Mouse (Mus musculus): ENCODE data around the gene Erg.

Gene Erg

GRCm38 (mm10) chr16:95585541-95586310 lies 667 bp downstream of the Erg start:
- no peak for DNase-seq (ENCODE audit: low spot score)

- DNase-seq (ENCODE audit: low spot score), result no peak
Observed at GRCm38 (mm10) chr16:95584751-95585528, 1.5 kb downstream of the Erg start.

DNA sequence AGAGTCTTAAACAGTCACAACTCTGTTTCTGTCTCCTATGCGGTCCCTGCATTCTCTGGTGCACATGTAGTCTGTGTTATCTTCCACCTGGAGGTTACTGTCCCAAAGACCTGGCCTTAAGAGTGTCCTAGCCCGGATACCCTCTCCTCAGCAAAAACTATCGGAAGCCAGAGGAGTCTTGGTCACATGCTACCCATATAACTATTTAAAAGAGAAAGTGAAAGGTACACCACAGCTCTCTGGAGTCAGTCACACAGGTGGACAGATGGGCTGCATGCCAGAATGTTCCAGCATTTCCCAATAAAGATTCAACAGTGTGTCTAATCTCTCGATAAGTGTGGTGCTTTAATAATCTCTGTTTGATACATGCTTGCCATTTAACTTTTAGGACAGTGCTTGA lies 7.1 kb downstream of the Erg start:
- DNase-seq (ENCODE audit: low spot score), result no peak

DNA sequence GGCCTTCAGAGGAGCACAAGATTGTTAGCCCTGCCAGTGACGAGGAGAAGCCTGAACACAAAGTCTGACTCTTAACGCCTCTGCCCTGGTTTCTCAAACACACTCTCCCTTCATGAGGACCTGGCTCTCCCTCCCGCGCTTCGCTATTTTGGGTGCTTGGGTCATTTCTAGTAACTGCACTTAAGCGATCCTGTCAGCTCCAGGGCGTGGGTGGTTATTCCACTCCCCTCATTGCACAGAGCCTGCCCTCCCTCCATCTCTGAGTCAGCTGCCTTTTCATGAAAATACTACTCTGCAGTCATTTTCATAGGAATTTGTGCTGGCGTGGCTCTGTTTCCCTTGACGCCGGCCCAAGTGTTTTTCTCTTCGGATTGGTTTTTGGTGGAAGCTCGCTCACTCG lies 13.2 kb downstream of the Erg start:
- no peak for DNase-seq (ENCODE audit: low spot score)

- DNase-seq (ENCODE audit: low spot score), result no peak
Observed at GRCm38 (mm10) chr16:95570616-95571015, 15.8 kb downstream of the Erg start.

- no peak for DNase-seq (ENCODE audit: low spot score)
Observed at GRCm38 (mm10) chr16:95556834-95557233, 29.6 kb downstream of the Erg start.

DNA sequence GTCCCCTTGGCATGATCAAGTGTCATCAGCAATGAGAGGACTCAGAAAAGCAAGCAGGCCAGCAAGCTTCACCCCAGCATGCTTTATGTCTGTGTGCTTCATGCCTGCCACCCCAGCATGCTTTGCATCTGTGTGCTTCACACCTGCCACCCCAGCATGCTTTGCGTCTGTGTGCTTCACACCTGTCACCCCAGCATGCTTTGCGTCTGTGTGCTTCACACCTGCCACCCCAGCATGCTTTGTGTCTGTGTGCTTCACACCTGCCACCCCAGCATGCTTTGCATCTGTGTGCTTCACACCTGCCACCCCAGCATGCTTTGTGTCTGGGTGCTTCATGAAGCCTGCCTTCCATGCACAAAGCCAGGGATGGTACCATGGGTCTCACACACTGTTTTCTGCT lies 33.3 kb downstream of the Erg start:
- no peak for DNase-seq (ENCODE audit: low spot score)

- no peak for DNase-seq (ENCODE audit: low spot score)
Observed at GRCm38 (mm10) chr16:95552495-95552894, 33.9 kb downstream of the Erg start.

DNA sequence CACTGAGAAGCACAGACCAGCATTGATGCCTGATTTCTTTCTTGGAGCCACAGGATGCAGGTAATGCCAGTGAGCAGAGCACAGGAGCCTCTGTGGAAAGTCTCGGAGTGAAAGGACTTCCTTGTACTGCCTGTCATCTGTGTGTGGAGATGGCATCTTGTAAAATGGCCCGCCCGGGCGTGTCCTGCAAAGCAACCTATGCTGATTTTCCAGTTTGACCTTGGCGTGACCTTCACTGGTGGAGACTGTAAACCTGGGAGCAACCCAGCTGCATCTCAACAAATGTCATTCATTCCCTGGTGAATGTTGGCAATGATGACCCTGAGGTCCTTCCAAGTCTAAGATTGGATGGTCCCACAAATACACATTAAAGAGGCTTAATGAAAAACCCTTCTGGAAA lies 35.9 kb downstream of the Erg start:
- no peak for DNase-seq (ENCODE audit: low spot score)

GRCm38 (mm10) chr16:95544753-95545152 lies 41.6 kb downstream of the Erg start:
- DNase-seq (ENCODE audit: low spot score), result no peak

DNA sequence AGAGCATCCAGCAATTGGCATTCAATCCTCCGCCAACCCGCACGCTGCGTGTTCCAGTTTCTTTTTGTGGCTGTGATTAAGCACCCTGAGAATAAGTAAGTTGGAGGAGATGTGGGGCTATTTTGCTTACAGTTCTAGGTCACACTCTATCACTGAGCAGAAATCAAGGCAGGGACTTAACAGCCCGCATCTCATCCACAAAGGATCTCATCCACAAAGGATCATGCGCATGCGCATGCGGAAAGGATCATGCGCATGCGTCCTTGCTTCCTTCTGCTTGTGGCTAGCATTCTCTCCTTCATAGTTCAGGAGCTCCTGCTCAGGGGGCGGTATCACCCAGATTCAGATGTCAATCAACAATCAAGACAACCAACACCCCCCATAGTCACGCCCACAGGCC lies 42.9 kb downstream of the Erg start:
- DNase-seq (ENCODE audit: low spot score), result no peak

GRCm38 (mm10) chr16:95535151-95535550 lies 51.2 kb downstream of the Erg start:
- no peak for DNase-seq (ENCODE audit: low spot score)

- no peak for DNase-seq (ENCODE audit: low spot score)
Observed at GRCm38 (mm10) chr16:95532387-95533077, 53.9 kb downstream of the Erg start.

DNA sequence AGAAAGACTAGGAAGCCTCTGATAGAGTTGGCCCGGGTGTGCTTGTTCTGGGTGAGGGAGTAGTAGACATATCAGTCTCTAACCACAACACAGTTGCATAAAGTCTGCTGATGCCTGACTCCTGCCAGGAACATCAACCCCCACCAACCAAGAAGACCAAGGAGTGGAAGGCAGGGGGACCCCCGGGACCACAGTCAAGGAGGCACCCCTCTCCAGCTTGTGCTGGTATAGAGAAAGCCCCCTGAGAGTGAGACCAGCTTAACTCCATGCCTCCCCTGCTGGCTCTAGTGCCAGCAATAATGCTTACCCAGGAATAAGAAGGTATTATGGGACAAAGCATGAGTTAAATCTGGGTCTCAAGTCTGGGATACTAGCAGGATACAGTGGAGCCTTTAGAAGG lies 58.8 kb downstream of the Erg start:
- DNase-seq (ENCODE audit: low spot score), result no peak

GRCm38 (mm10) chr16:95519520-95519919 lies 66.9 kb downstream of the Erg start:
- no peak for DNase-seq (ENCODE audit: low spot score)

DNA sequence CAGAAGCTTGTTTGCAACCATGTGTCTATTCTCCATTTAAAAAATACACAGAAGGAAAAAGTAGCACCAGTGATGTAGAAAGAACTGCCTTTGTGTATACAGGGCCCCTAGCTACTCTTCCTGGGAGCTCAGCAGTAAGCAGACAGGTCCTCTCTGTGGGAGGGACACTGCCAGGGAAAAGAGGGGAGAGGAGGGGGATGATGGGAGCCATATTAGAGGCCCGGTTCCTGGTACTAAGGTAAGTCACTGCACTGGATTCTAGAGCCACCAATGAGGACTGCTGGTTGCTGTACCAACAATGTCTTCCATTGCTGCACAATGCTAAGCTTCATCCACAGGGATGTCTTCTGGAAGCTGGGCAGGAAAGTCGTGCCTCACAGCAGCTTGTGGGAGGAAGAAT lies 80.3 kb downstream of the Erg start:
- no peak for DNase-seq (ENCODE audit: low spot score)

- no peak for DNase-seq (ENCODE audit: low spot score)
Observed at GRCm38 (mm10) chr16:95496582-95497300, 89.7 kb downstream of the Erg start.

DNA sequence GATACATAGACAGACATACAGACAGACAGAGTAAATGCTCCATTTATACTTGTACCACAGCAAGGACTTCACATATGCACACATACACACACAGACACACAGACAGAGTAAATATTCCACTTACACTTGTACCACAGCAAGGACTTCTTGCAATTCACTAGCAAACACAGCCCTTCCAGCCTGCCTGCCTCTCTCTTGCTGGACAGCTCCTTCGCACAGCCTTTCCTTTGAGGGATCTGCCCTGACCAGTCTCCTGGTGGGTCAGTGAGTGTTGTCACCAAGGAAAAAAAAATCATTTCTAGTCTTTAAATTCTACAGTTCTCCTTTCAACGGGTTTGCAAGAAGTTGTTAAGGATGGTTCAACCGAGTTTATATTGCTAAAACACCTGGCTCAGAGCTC lies 92.3 kb downstream of the Erg start:
- no peak for DNase-seq (ENCODE audit: low spot score)

DNA sequence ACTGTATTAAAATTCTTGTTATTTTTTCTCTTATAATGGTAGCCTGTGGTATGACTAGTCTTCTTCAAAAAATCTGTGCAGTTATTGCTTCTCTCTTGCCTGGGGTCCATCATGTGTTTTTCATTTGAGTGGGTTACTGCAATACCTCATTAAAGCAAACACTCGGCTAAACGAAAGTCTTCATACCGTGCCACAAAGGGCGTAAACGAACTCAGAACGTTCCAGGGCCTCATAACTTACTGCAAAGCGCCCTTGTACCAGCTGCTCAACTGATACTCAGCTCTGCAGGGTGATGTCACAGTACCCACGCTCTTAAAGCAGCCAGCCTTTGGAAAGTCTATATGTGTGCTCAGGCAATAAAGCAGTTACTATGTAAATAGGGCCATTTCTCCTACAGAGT lies 93.1 kb downstream of the Erg start:
- no peak for DNase-seq (ENCODE audit: low spot score)

DNA sequence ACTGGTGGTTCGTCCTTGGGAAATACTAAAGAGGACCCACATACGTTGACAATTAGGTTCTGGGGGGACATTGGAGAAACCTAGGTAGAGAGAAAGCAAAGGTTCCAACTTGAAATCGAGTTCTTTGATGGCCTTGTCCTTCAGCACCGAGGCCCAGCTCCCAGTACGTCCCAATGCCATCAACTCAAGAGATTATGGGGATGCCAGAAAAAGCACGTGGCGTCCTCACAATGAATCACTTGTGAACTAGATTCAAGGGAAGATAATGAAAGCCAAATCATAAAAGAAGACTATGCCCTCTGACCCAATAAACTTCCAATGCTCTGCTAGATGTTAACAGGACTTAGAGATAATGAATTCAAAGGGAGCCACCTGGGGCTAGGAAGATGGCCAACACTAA lies 94.2 kb downstream of the Erg start:
- no peak for DNase-seq (ENCODE audit: low spot score)

DNA sequence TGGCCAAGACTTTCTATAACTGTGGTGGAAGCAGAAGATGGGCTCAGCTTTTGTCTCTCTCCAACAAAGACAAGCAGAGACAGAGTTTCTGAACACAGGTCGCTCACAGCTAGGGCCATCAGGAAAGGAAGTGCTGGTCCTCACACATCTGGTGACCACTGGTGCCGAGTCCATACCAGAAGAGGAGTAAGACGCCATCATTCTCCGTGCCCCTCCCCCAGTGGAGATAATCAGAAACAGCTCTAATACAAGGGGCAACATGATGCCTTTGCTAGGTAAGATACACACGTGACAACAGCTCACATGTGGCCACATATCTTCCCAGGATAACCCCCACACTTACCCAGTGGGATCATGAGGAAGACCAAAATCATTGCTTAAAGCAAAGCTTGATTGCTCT lies 96.0 kb downstream of the Erg start:
- no peak for DNase-seq (ENCODE audit: low spot score)

- DNase-seq (ENCODE audit: low spot score), result no peak
Observed at GRCm38 (mm10) chr16:95487606-95488351, 98.6 kb downstream of the Erg start.

Data from layer of hippocampus, adult 9-10 months (tissue).